Mouse (Mus musculus) E14TG2a.4 (cell line): ENCODE measurements around the gene Anks1b.

ENCODE experiments used
- CTCF ChIP-seq: conservative IDR thresholded peaks from 2 replicates; pipeline ENCODE4 v1.5.1; 2014; ENCODE audit warnings: low read length
- NANOG ChIP-seq: IDR thresholded peaks from 2 replicates; pipeline ENCODE4 v1.6.1; 2014; ENCODE audit warnings: borderline replicate concordance, low read length, mixed read lengths

- TF ChIP-seq CTCF (no peak), NANOG (no peak)
Observed at GRCm38 (mm10) chr10:90494981-90495516, 621.7 kb downstream of the Anks1b start.
